Mouse (Mus musculus) bone marrow, adult 2 months (tissue): ENCODE results near the gene AC124502.3. TPM values are rescaled to one million over a fixed set of nuclear protein-coding genes. Genes with fewer than 3 reads are reported as not detected.

Experiments
- H3K27ac ChIP-seq: fragments of 200-500 bp; 2 replicates; pipeline ENCODE4 v1.5.1; 2012; ENCODE audit warnings: low read depth, mild to moderate bottlenecking, control low read depth, inconsistent platforms, low read length; ENCODE audit not compliant: control insufficient read depth, poor library complexity, insufficient read depth
- H3K4me1 ChIP-seq: fragments of 200-500 bp; 2 replicates; pipeline ENCODE4 v1.6.1; 2011; ENCODE audit warnings: low read length; ENCODE audit not compliant: control insufficient read depth, insufficient read depth
- H3K4me3 ChIP-seq: fragments of 200-500 bp; replicated peaks from 2 replicates; pipeline ENCODE3; 2011; ENCODE audit warnings: mild to moderate bottlenecking, low read depth, low read length, control low read depth; ENCODE audit not compliant: control insufficient read depth
- CTCF ChIP-seq: fragments of 200-500 bp; IDR thresholded peaks from 2 replicates; pipeline ENCODE4 v1.5.1; 2011; ENCODE audit warnings: low read length, control low read depth; ENCODE audit not compliant: control insufficient read depth, insufficient read depth
- POLR2A ChIP-seq: fragments of 200-500 bp; IDR thresholded peaks from 2 replicates; pipeline ENCODE4 v1.6.1; 2011; ENCODE audit warnings: low read depth, mild to moderate bottlenecking, control low read depth, low read length, borderline replicate concordance; ENCODE audit not compliant: control insufficient read depth
- WGBS: fragments of 180-500 bp; shearing (Covaris S2); methylation state at CpG from one replicate; pipeline ENCODE4 v1.1.7; 2018; 5-methylcytosine and 5-hydroxymethylcytosine counted together
- polyA plus RNA-seq: library from polyadenylated mRNA; stranded (reverse); fragments of >200 nt; gene quantifications from 2 replicates; pipeline ENCODE4 v1.2.4, GENCODE M21; 2011; ENCODE audit warnings: low replicate concordance; ENCODE audit not compliant: missing spikeins, insufficient read depth, insufficient read length

The AC124502.3 gene
- polyA plus RNA-seq, 1 experiment: not detected

GRCm38 (mm10) chr19:5098363-5099143 is 59.9 kb downstream of the AC124502.3 start, which contains the start of gene Cnih2:
Gene Cnih2, minus strand, starts transcription at chr19:5098521.
- Histone ChIP-seq H3K4me1 (no peaks in the 10 kb centered on the region), H3K27ac (no peak within 1 kb of the TSS), H3K4me3 (no peak within 1 kb of the TSS)
- no peak for TF ChIP-seq CTCF
- no peak for TF ChIP-seq POLR2A
- WGBS: 10% methylated on average over 45 of the region's 48 CpGs

Other genes starting within 250 kb of the AC124502.3 start
- gene Rbm4, start 245.0 kb upstream of the AC124502.3 start, polyA plus RNA-seq: 19.9 and 30.3 TPM in 2 replicates
- 16.2 and 40.7 TPM in 2 replicates for gene Gm21992, start 227.3 kb upstream of the AC124502.3 start, polyA plus RNA-seq
- gene Rbm14, start 227.3 kb upstream of the AC124502.3 start, polyA plus RNA-seq: 28.4 and 38.2 TPM in 2 replicates
- 77.4 and 91.7 TPM in 2 replicates for gene Ccs, start 199.6 kb upstream of the AC124502.3 start, polyA plus RNA-seq
- gene Ccdc87, start 199.5 kb upstream of the AC124502.3 start, polyA plus RNA-seq: not detected in 2 replicates
- 19.4 and 22.2 TPM in 2 replicates for gene Ctsf, start 183.8 kb upstream of the AC124502.3 start, polyA plus RNA-seq
- 2.1 TPM in 1 of 2 replicates, not detected in the other for gene Actn3, start 161.0 kb upstream of the AC124502.3 start, polyA plus RNA-seq
- gene Zdhhc24, start 160.2 kb upstream of the AC124502.3 start, polyA plus RNA-seq: 6.3 and 11.0 TPM in 2 replicates
- gene Bbs1, start 132.3 kb upstream of the AC124502.3 start, polyA plus RNA-seq: 2.4 TPM in 2 replicates
- gene Dpp3, start 110.6 kb upstream of the AC124502.3 start, polyA plus RNA-seq: 17.2 and 27.5 TPM in 2 replicates
- not detected in 2 replicates for gene Peli3, start 95.8 kb upstream of the AC124502.3 start, polyA plus RNA-seq
- 51.6 and 60.7 TPM in 2 replicates for gene Mrpl11, start 76.7 kb upstream of the AC124502.3 start, polyA plus RNA-seq
- 6.9 and 15.5 TPM in 2 replicates for gene Npas4, start 48.6 kb upstream of the AC124502.3 start, polyA plus RNA-seq
- 1.3 and 1.7 TPM in 2 replicates for gene Slc29a2, start 15.0 kb upstream of the AC124502.3 start, polyA plus RNA-seq
- gene B4gat1, start 65 bp upstream of the AC124502.3 start, polyA plus RNA-seq: 5.9 and 8.3 TPM in 2 replicates
- gene Brms1, start 2.5 kb downstream of the AC124502.3 start, polyA plus RNA-seq: 40.6 and 68.0 TPM in 2 replicates
- gene Rin1, start 11.6 kb downstream of the AC124502.3 start, polyA plus RNA-seq: 0.68 and 3.6 TPM in 2 replicates
- 0.50 and 1.9 TPM in 2 replicates for gene Cd248, start 29.2 kb downstream of the AC124502.3 start, polyA plus RNA-seq
- gene Tmem151a, start 46.6 kb downstream of the AC124502.3 start, polyA plus RNA-seq: not detected in 2 replicates
- 6.1 and 15.0 TPM in 2 replicates for gene Yif1a, start 49.6 kb downstream of the AC124502.3 start, polyA plus RNA-seq
- gene Cnih2, start 59.6 kb downstream of the AC124502.3 start, polyA plus RNA-seq: 0.74 and 2.3 TPM in 2 replicates
- gene Rab1b, start 68.2 kb downstream of the AC124502.3 start, polyA plus RNA-seq: 25.0 and 31.8 TPM in 2 replicates
- gene Klc2, start 79.7 kb downstream of the AC124502.3 start, polyA plus RNA-seq: 7.0 and 21.9 TPM in 2 replicates
- gene Pacs1, start 234.2 kb downstream of the AC124502.3 start, polyA plus RNA-seq: 12.0 and 16.5 TPM in 2 replicates